Mouse (Mus musculus) testis, adult 2 months (tissue): Measurements from ENCODE around the gene Prmt8.

ENCODE experiments used
- CTCF ChIP-seq: fragments of 200-500 bp; IDR thresholded peaks from 2 replicates; pipeline ENCODE4 v1.5.1; 2012; ENCODE audit warnings: low read depth, mild to moderate bottlenecking, inconsistent platforms, low read length, moderate library complexity; ENCODE audit not compliant: control insufficient read depth, insufficient read depth, insufficient replicate concordance
- POLR2A ChIP-seq: fragments of 200-500 bp; IDR thresholded peaks from 2 replicates; pipeline ENCODE4 v1.6.1; 2012; ENCODE audit warnings: low read depth, mild to moderate bottlenecking, inconsistent platforms, low read length, moderate library complexity; ENCODE audit not compliant: control insufficient read depth

GRCm38 (mm10) chr6:127768621-127769274 lies 524 bp downstream of the Prmt8 start:
- TF ChIP-seq CTCF = no peak
- TF ChIP-seq POLR2A = no peak
